Mouse (Mus musculus) limb, embryonic 10.5 days (tissue): Measurements from ENCODE around the gene Plscr4. TPM values are rescaled to one million over a fixed set of nuclear protein-coding genes. Genes with fewer than 3 reads are reported as not detected.

Source experiments
- DNase-seq: peaks from one replicate; pipeline ENCODE4 v3.0.0-alpha.2; 2017; ENCODE audit warnings: low spot score
- H3K27ac ChIP-seq: fragments of 300-500 bp; sonication (generic); 2 replicates; pipeline ENCODE4 v1.5.1; 2016; ENCODE audit warnings: mild to moderate bottlenecking
- H3K27me3 ChIP-seq: fragments of 300-500 bp; sonication (generic); 2 replicates; pipeline ENCODE4 v1.6.1; 2016; ENCODE audit warnings: low read depth, mild to moderate bottlenecking; ENCODE audit not compliant: poor library complexity, severe bottlenecking
- H3K36me3 ChIP-seq: fragments of 300-500 bp; sonication (generic); 2 replicates; pipeline ENCODE4 v1.6.1; 2016; ENCODE audit warnings: mild to moderate bottlenecking, moderate library complexity
- H3K4me1 ChIP-seq: fragments of 300-500 bp; sonication (generic); 2 replicates; pipeline ENCODE4 v1.6.1; 2016
- H3K4me3 ChIP-seq: fragments of 300-500 bp; sonication (generic); 2 replicates; pipeline ENCODE4 v1.5.1; 2016; ENCODE audit warnings: mild to moderate bottlenecking, moderate library complexity
- H3K9me3 ChIP-seq: fragments of 300-500 bp; sonication (generic); replicated peaks from 2 replicates; pipeline ENCODE4 v1.6.1; 2016; ENCODE audit warnings: mild to moderate bottlenecking
- WGBS: fragments of 180-500 bp; shearing (Covaris S2); methylation state at CpG from one replicate; pipeline ENCODE4 v1.1.7; 2016; 5-methylcytosine and 5-hydroxymethylcytosine counted together
- polyA plus RNA-seq: library from polyadenylated mRNA; unstranded; fragments of >200 nt; fragmentation: Nextera tagmentation; extraction: Ambion mirVana; gene quantifications from 2 replicates; pipeline ENCODE4 v1.2.1, GENCODE M21; 2016

Gene Plscr4
- polyA plus RNA-seq, 1 experiment from 2014 or later: 0.31 TPM

GRCm38 (mm10) chr9:92474244-92474643 lies 17.1 kb downstream of the Plscr4 start:
- Histone ChIP-seq H3K36me3 (no peaks in the 10 kb centered on the region), H3K27me3 (no peaks in the 10 kb centered on the region), H3K4me3 (no peak overlapping the region), H3K27ac (no peak overlapping the region), H3K4me1 (no peaks in the 10 kb centered on the region), H3K9me3 (no peaks in the 10 kb centered on the region)
- WGBS: 93% methylated on average over 1 of the region's 1 CpGs
- no peak for DNase-seq

- 83% methylated on average over 2 of the region's 2 CpGs for WGBS
- Histone ChIP-seq H3K4me3 (no peak overlapping the region), H3K27ac (no peak overlapping the region), H3K27me3 (no peaks in the 10 kb centered on the region), H3K36me3 (no peaks in the 10 kb centered on the region), H3K4me1 (no peaks in the 10 kb centered on the region), H3K9me3 (no peaks in the 10 kb centered on the region)
- no peak for DNase-seq
These were observed 24.5 kb downstream of the Plscr4 start for GRCm38 (mm10) chr9:92481663-92482062.

GRCm38 (mm10) chr9:92482551-92482950 lies 25.4 kb downstream of the Plscr4 start:
- DNase-seq: no peak
- Histone ChIP-seq H3K36me3 (no peaks in the 10 kb centered on the region), H3K27ac (no peak overlapping the region), H3K4me1 (no peaks in the 10 kb centered on the region), H3K4me3 (no peak overlapping the region), H3K27me3 (no peaks in the 10 kb centered on the region), H3K9me3 (no peaks in the 10 kb centered on the region)
- whole genome bisulfite sequencing: 88% methylated on average over 4 of the region's 4 CpGs

- WGBS: 91% methylated on average over 7 of the region's 7 CpGs
These were observed 27.6 kb downstream of the Plscr4 start for GRCm38 (mm10) chr9:92484710-92485267.

GRCm38 (mm10) chr9:92489857-92490256 lies 32.7 kb downstream of the Plscr4 start:
- no peak overlapping the region for H3K27ac ChIP-seq
- 89% methylated on average over 7 of the region's 7 CpGs for WGBS
- H3K4me1 ChIP-seq: no peaks in the 10 kb centered on the region
- H3K27me3 ChIP-seq: no peaks in the 10 kb centered on the region
- no peak overlapping the region for H3K4me3 ChIP-seq
- H3K36me3 ChIP-seq: no peaks in the 10 kb centered on the region
- H3K9me3 ChIP-seq: no peaks in the 10 kb centered on the region
- no peak for DNase-seq

More at GRCm38 (mm10) chr9:92484710-92485267, 27.6 kb downstream of the Plscr4 start:
- H3K4me1 ChIP-seq: no peaks in the 10 kb centered on the region
- H3K27ac ChIP-seq: no peak overlapping the region
- no peak for DNase-seq
- no peaks in the 10 kb centered on the region for H3K36me3 ChIP-seq
- H3K9me3 ChIP-seq: no peaks in the 10 kb centered on the region
- H3K4me3 ChIP-seq: no peak overlapping the region
- no peaks in the 10 kb centered on the region for H3K27me3 ChIP-seq

- WGBS: 92% methylated on average over 3 of the region's 3 CpGs
- DNase-seq: no peak
- Histone ChIP-seq H3K4me3 (no peak overlapping the region), H3K36me3 (no peaks in the 10 kb centered on the region), H3K27ac (no peak overlapping the region), H3K9me3 (no peaks in the 10 kb centered on the region), H3K4me1 (no peaks in the 10 kb centered on the region), H3K27me3 (no peaks in the 10 kb centered on the region)
These were observed 33.1 kb downstream of the Plscr4 start for GRCm38 (mm10) chr9:92490319-92490718.

- Histone ChIP-seq H3K27me3 (no peaks in the 10 kb centered on the region), H3K4me1 (no peaks in the 10 kb centered on the region), H3K36me3 (no peaks in the 10 kb centered on the region), H3K27ac (no peak overlapping the region), H3K9me3 (no peaks in the 10 kb centered on the region), H3K4me3 (no peak overlapping the region)
- no peak for DNase-seq
- 84% methylated on average over 2 of the region's 2 CpGs for WGBS
These were observed 34.1 kb downstream of the Plscr4 start for GRCm38 (mm10) chr9:92491274-92491673.

- no peak overlapping the region for H3K4me3 ChIP-seq
- no peak overlapping the region for H3K27ac ChIP-seq
- H3K4me1 ChIP-seq: no peaks in the 10 kb centered on the region
- no peaks in the 10 kb centered on the region for H3K36me3 ChIP-seq
- no peaks in the 10 kb centered on the region for H3K9me3 ChIP-seq
- WGBS: 54% methylated on average over 12 of the region's 12 CpGs
- DNase-seq: peak; percentile 88
- H3K27me3 ChIP-seq: no peaks in the 10 kb centered on the region
These were observed 42.7 kb downstream of the Plscr4 start for GRCm38 (mm10) chr9:92499710-92500410.

- 76% methylated on average over 3 of the region's 3 CpGs for WGBS
- Histone ChIP-seq H3K27ac (no peak overlapping the region), H3K4me1 (no peaks in the 10 kb centered on the region), H3K27me3 (no peaks in the 10 kb centered on the region), H3K36me3 (no peaks in the 10 kb centered on the region), H3K9me3 (no peaks in the 10 kb centered on the region), H3K4me3 (no peak overlapping the region)
- no peak for DNase-seq
These were observed 47.1 kb downstream of the Plscr4 start for GRCm38 (mm10) chr9:92504256-92504655.

- no peaks in the 10 kb centered on the region for H3K4me1 ChIP-seq
- no peaks in the 10 kb centered on the region for H3K36me3 ChIP-seq
- no peak overlapping the region for H3K4me3 ChIP-seq
- no peaks in the 10 kb centered on the region for H3K9me3 ChIP-seq
- H3K27me3 ChIP-seq: no peaks in the 10 kb centered on the region
- H3K27ac ChIP-seq: no peak overlapping the region
- whole genome bisulfite sequencing: 76% methylated on average over 1 of the region's 1 CpGs
- DNase-seq: no peak
These were observed 47.7 kb downstream of the Plscr4 start for GRCm38 (mm10) chr9:92504889-92505288.

GRCm38 (mm10) chr9:92511696-92512095 lies 54.5 kb downstream of the Plscr4 start:
- Histone ChIP-seq H3K4me3 (no peak overlapping the region), H3K36me3 (no peaks in the 10 kb centered on the region), H3K4me1 (no peaks in the 10 kb centered on the region), H3K27me3 (no peaks in the 10 kb centered on the region), H3K9me3 (no peaks in the 10 kb centered on the region), H3K27ac (no peak overlapping the region)
- DNase-seq: no peak

- H3K36me3 ChIP-seq: peaks cover 4% of the 10 kb centered on the region; the same call in 1 of the 2 replicates
These were observed 59.9 kb downstream of the Plscr4 start for GRCm38 (mm10) chr9:92517036-92517435.

GRCm38 (mm10) chr9:92520751-92521150 lies 63.6 kb downstream of the Plscr4 start:
- Histone ChIP-seq H3K4me1 (no peaks in the 10 kb centered on the region), H3K4me3 (no peak overlapping the region), H3K27ac (no peak overlapping the region), H3K9me3 (peaks cover 4% of the 10 kb centered on the region), H3K27me3 (no peaks in the 10 kb centered on the region), H3K36me3 (peaks cover 4% of the 10 kb centered on the region; the same call in 1 of the 2 replicates)
- no peak for DNase-seq
- WGBS: 95% methylated on average over 10 of the region's 10 CpGs

More at GRCm38 (mm10) chr9:92517036-92517435, 59.9 kb downstream of the Plscr4 start:
- DNase-seq: no peak
- H3K4me3 ChIP-seq: no peak overlapping the region
- 94% methylated on average over 12 of the region's 12 CpGs for WGBS
- H3K9me3 ChIP-seq: peaks cover 4% of the 10 kb centered on the region
- no peaks in the 10 kb centered on the region for H3K27me3 ChIP-seq
- H3K27ac ChIP-seq: no peak overlapping the region
- no peaks in the 10 kb centered on the region for H3K4me1 ChIP-seq
